8 mouse cellular contexts compared by ENCODE assay signal in genomic region chr16:93833551-93833950, GRCm38 (mm10). TPM values are rescaled to one million over a fixed set of nuclear protein-coding genes. Genes with fewer than 3 reads are reported as not detected.
DNase-seq lines count a peak whose midpoint lies in the region; ATAC-seq and TF ChIP-seq lines count a peak whose summit lies in the region.

No protein-coding gene starts in this region.

- no peak for TF ChIP-seq CTCF in G1E (IDR thresholded peaks at IDR 0.05; ENCODE audit: low read depth, low read length)

- H3K4me2 ChIP-seq in heart, embryonic 12.5 days: peak overlapping the region; percentile 79
- H3K4me2 ChIP-seq in hindbrain, embryonic 11.5 days (replicated peaks; ENCODE audit: low read depth, low read length): peak overlapping the region; percentile 51; the same call in 1 of the 2 replicates

- DNase-seq in heart, adult 11 months: no peak
- DNase-seq in G1E (ENCODE audit: low spot score): no peak
- no peak for DNase-seq in hindbrain, embryonic 11.5 days (ENCODE audit: low spot score)
- no peak for DNase-seq in gastrocnemius, adult 18-20 months (ENCODE audit: low spot score)
- DNase-seq in layer of hippocampus, adult 9-11 months: no peak

- WGBS in heart, embryonic 12.5 days: 90% methylated on average over 6 of the region's 6 CpGs
- 91% methylated on average over 6 of the region's 6 CpGs for WGBS in hindbrain, embryonic 11.5 days

- H3K27ac ChIP-seq in heart, embryonic 12.5 days (ENCODE audit: poor library complexity, severe bottlenecking): no peak overlapping the region
- no peak overlapping the region for H3K27ac ChIP-seq in hindbrain, embryonic 11.5 days (ENCODE audit: low read depth, low read length)

- H3K4me1 ChIP-seq in heart, embryonic 12.5 days (replicated peaks): peaks cover 20% of the 10 kb centered on the region
- H3K4me1 ChIP-seq in G1E (ENCODE audit: insufficient read depth, low read depth, low read length): peaks cover 35% of the 10 kb centered on the region
- no peaks in the 10 kb centered on the region for H3K4me1 ChIP-seq in hindbrain, embryonic 11.5 days (replicated peaks; ENCODE audit: control insufficient read depth, insufficient read depth, low read length)

- H3K4me3 ChIP-seq in heart, embryonic 12.5 days: peak overlapping the region; percentile 71
- peak overlapping the region; percentile 97; the same call in 1 of the 2 replicates for H3K4me3 ChIP-seq in G1E (ENCODE audit: low read depth, low read length)
- no peak overlapping the region; the same call in 1 of the 2 replicates for H3K4me3 ChIP-seq in hindbrain, embryonic 11.5 days (ENCODE audit: low read depth, low read length)

- no peaks in the 10 kb centered on the region for H3K9me3 ChIP-seq in heart, embryonic 12.5 days (replicated peaks)
- H3K9me3 ChIP-seq in G1E (replicated peaks): no peaks in the 10 kb centered on the region
- no peaks in the 10 kb centered on the region for H3K9me3 ChIP-seq in hindbrain, embryonic 11.5 days (ENCODE audit: control insufficient read depth, low read length)

- no peaks in the 10 kb centered on the region for H3K27me3 ChIP-seq in heart, embryonic 12.5 days (replicated peaks)
- no peaks in the 10 kb centered on the region for H3K27me3 ChIP-seq in G1E (ENCODE audit: insufficient read depth, low read length)
- no peaks in the 10 kb centered on the region for H3K27me3 ChIP-seq in hindbrain, embryonic 11.5 days (ENCODE audit: control insufficient read depth, insufficient read depth, low read length)

- no peak for ATAC-seq in heart, embryonic 12.5 days (ENCODE audit: insufficient number of reproducible peaks, low FRiP score)
- no peak for ATAC-seq in G1E (ENCODE audit: extremely low read depth, insufficient number of reproducible peaks, low FRiP score, poor library complexity, severe bottlenecking)
- ATAC-seq in hindbrain, embryonic 11.5 days (ENCODE audit: low FRiP score): no peak
- ATAC-seq in megakaryocyte progenitor cell, adult 5-6 weeks (replicated peaks; ENCODE audit: poor library complexity): 0 out of 2 replicates have a peak, but pooled peaks have one; percentile 23
- ATAC-seq in monocyte, adult 5-6 weeks (replicated peaks; ENCODE audit: insufficient number of reproducible peaks, low FRiP score, low TSS enrichment, poor library complexity, severe bottlenecking): no peak

- no peak overlapping the region for H3K9ac ChIP-seq in heart, embryonic 12.5 days
- no peak overlapping the region for H3K9ac ChIP-seq in hindbrain, embryonic 11.5 days (ENCODE audit: low read depth, low read length)

- no peaks in the 10 kb centered on the region for H3K36me3 ChIP-seq in heart, embryonic 12.5 days
- H3K36me3 ChIP-seq in G1E (replicated peaks): peaks cover 46% of the 10 kb centered on the region
- no peaks in the 10 kb centered on the region for H3K36me3 ChIP-seq in hindbrain, embryonic 11.5 days (ENCODE audit: control insufficient read depth, insufficient read depth, low read length)

RNA-seq across cellular contexts. Expression of gene Morc3, which starts 1.6 kb away (rescaled TPM):
- 32.1 and 35.0 TPM in 2 replicates for polyA plus RNA-seq in heart, embryonic 12.5 days (2016; fragmentation: Nextera tagmentation; extraction: Ambion mirVana)
- total RNA-seq in G1E (2014; fragmentation: Nextera tagmentation) (88.5 and 109 TPM in 2 replicates), G1E (2017) (73.5 and 76.3 TPM in 2 replicates)
- 13.9 and 17.1 TPM in 2 replicates for polyA plus RNA-seq in G1E (2012)
- 30.6 and 37.9 TPM in 2 replicates for polyA plus RNA-seq in hindbrain, embryonic 11.5 days (2014; fragmentation: Nextera tagmentation; extraction: Ambion mirVana)
- 115 and 119 TPM in 2 replicates for total RNA-seq in megakaryocyte progenitor cell, adult 5-6 weeks (2015)
- total RNA-seq in megakaryocyte progenitor cell, adult 5-6 weeks (2017): 132 and 185 TPM in 2 replicates
- 205 to 285 TPM (median 241 TPM) in 3 replicates for total RNA-seq in monocyte, adult 5-6 weeks (2017)
- 1 to 10 TPM; 9.3 to 9.7 TPM for total RNA-seq in gastrocnemius, adult 18-20 months (2021)

RNA-seq across cellular contexts. Expression of gene Chaf1b, which starts 50.1 kb away (rescaled TPM):
- 49.0 and 56.3 TPM in 2 replicates for polyA plus RNA-seq in heart, embryonic 12.5 days (2016; fragmentation: Nextera tagmentation; extraction: Ambion mirVana)
- total RNA-seq in G1E (2014; fragmentation: Nextera tagmentation) (36.3 and 41.9 TPM in 2 replicates), G1E (2017) (49.7 and 53.1 TPM in 2 replicates)
- polyA plus RNA-seq in G1E (2012): 50.3 and 67.9 TPM in 2 replicates
- polyA plus RNA-seq in hindbrain, embryonic 11.5 days (2014; fragmentation: Nextera tagmentation; extraction: Ambion mirVana): 87.8 and 91.2 TPM in 2 replicates
- 38.3 and 49.3 TPM in 2 replicates for total RNA-seq in megakaryocyte progenitor cell, adult 5-6 weeks (2015)
- 51.5 and 51.6 TPM in 2 replicates for total RNA-seq in megakaryocyte progenitor cell, adult 5-6 weeks (2017)
- total RNA-seq in monocyte, adult 5-6 weeks (2017): 3.7 to 6.2 TPM (median 5.7 TPM) in 3 replicates
- total RNA-seq in gastrocnemius, adult 18-20 months (2021): under 1 TPM in 1 of 2 experiments, not detected in 1; 0.12 TPM

Comparison
In these comparisons a context has a peak if more than half of its experiments do, and no peak if none do; other contexts are left out.
1. RNA of gene Morc3, which starts 1.6 kb away (total RNA-seq): 205 to 285 TPM in monocyte, adult 5-6 weeks, 115 to 185 TPM in megakaryocyte progenitor cell, adult 5-6 weeks and 73.5 to 109 TPM in G1E; 9.3 to 9.7 TPM in gastrocnemius, adult 18-20 months; every median in the first group is over 4 times any median in the second.